Mouse (Mus musculus) intestine, embryonic 14.5 days (tissue): ENCODE data around the gene Jam2. TPM values are rescaled to one million over a fixed set of nuclear protein-coding genes. Genes with fewer than 3 reads are reported as not detected.

Source experiments
- ATAC-seq: fragments of 200-750 bp; cut with Nextera tagmentation; replicated peaks from 2 replicates; pipeline ENCODE4 v1.8.0; 2017; ENCODE audit warnings: low read depth, moderate number of reproducible peaks, moderate TSS enrichment, moderate library complexity; ENCODE audit not compliant: low FRiP score, low TSS enrichment
- DNase-seq: peaks from one replicate; pipeline ENCODE4 v3.0.0-alpha.2; 2018; ENCODE audit warnings: low spot score
- H3K27ac ChIP-seq: fragments of 300-500 bp; sonication (generic); 2 replicates; pipeline ENCODE4 v1.5.1; 2014; ENCODE audit warnings: low read depth, mild to moderate bottlenecking, control low read depth
- H3K27me3 ChIP-seq: fragments of 300-500 bp; sonication (generic); replicated peaks from 2 replicates; pipeline ENCODE4 v1.6.1; 2014; ENCODE audit warnings: low read length, control low read depth; ENCODE audit not compliant: control insufficient read depth, insufficient read depth
- H3K36me3 ChIP-seq: fragments of 300-500 bp; sonication (generic); 2 replicates; pipeline ENCODE4 v1.6.1; 2014; ENCODE audit warnings: low read length, control low read depth; ENCODE audit not compliant: control insufficient read depth, insufficient read depth
- H3K4me1 ChIP-seq: fragments of 300-500 bp; sonication (generic); replicated peaks from 2 replicates; pipeline ENCODE4 v1.6.1; 2014; ENCODE audit warnings: low read length, control low read depth, mixed read lengths; ENCODE audit not compliant: control insufficient read depth, insufficient read depth
- H3K4me2 ChIP-seq: fragments of 300-500 bp; sonication (generic); 2 replicates; pipeline ENCODE4 v1.6.1; 2014; ENCODE audit warnings: low read length
- H3K4me3 ChIP-seq: fragments of 300-500 bp; sonication (generic); 2 replicates; pipeline ENCODE4 v1.5.1; 2014; ENCODE audit warnings: low read depth, low read length, control low read depth, mixed read lengths
- H3K9ac ChIP-seq: fragments of 300-500 bp; sonication (generic); 2 replicates; pipeline ENCODE4 v1.6.1; 2014; ENCODE audit warnings: mild to moderate bottlenecking, low read length
- H3K9me3 ChIP-seq: fragments of 300-500 bp; sonication (generic); 2 replicates; pipeline ENCODE4 v1.6.1; 2016; ENCODE audit warnings: low read length, control low read depth; ENCODE audit not compliant: control insufficient read depth
- whole genome bisulfite sequencing: fragments of 180-500 bp; shearing (Covaris S2); extraction: QIAGEN DNeasy Blood & Tissue Kit; methylation state at CpG from one replicate; pipeline ENCODE4 v1.1.7; 2014; 5-methylcytosine and 5-hydroxymethylcytosine counted together
- polyA plus RNA-seq: library from polyadenylated mRNA; unstranded; fragments of >200 nt; fragmentation: Nextera tagmentation; extraction: Ambion mirVana; gene quantifications from 2 replicates; pipeline ENCODE4 v1.2.1, GENCODE M21; 2014

The Jam2 gene
- polyA plus RNA-seq, 1 experiment from 2014 or later: 5.5 TPM

GRCm38 (mm10) chr16:84814511-84814910 is 40.6 kb downstream of the Jam2 start:
- ATAC-seq: no peak
- H3K4me3 ChIP-seq: no peak overlapping the region
- no peak overlapping the region for H3K27ac ChIP-seq
- WGBS: 81% methylated on average over 8 of the region's 8 CpGs
- no peak overlapping the region for H3K4me2 ChIP-seq
- no peaks in the 10 kb centered on the region for H3K36me3 ChIP-seq
- no peaks in the 10 kb centered on the region for H3K9me3 ChIP-seq
- no peak for DNase-seq
- H3K9ac ChIP-seq: no peak overlapping the region
- no peaks in the 10 kb centered on the region for H3K27me3 ChIP-seq
- no peaks in the 10 kb centered on the region for H3K4me1 ChIP-seq

GRCm38 (mm10) chr16:84817423-84817822 is 43.5 kb downstream of the Jam2 start:
- Histone ChIP-seq H3K27me3 (no peaks in the 10 kb centered on the region), H3K36me3 (no peaks in the 10 kb centered on the region; the same call in 1 of the 2 replicates), H3K4me1 (no peaks in the 10 kb centered on the region), H3K4me3 (no peak overlapping the region), H3K9me3 (no peaks in the 10 kb centered on the region), H3K9ac (no peak overlapping the region), H3K27ac (no peak overlapping the region), H3K4me2 (no peak overlapping the region)
- ATAC-seq: no peak
- WGBS: 42% methylated on average over 7 of the region's 7 CpGs
- no peak for DNase-seq

GRCm38 (mm10) chr16:84825009-84825408 is 51.1 kb downstream of the Jam2 start:
- H3K4me1 ChIP-seq: no peaks in the 10 kb centered on the region
- no peak overlapping the region for H3K9ac ChIP-seq
- no peak overlapping the region for H3K4me2 ChIP-seq
- ATAC-seq: no peak
- DNase-seq: no peak
- no peaks in the 10 kb centered on the region for H3K9me3 ChIP-seq
- H3K4me3 ChIP-seq: no peak overlapping the region
- H3K27ac ChIP-seq: no peak overlapping the region
- 77% methylated on average over 6 of the region's 6 CpGs for WGBS
- H3K27me3 ChIP-seq: no peaks in the 10 kb centered on the region
- peaks cover 69% of the 10 kb centered on the region for H3K36me3 ChIP-seq

GRCm38 (mm10) chr16:84831696-84832095 is 57.8 kb downstream of the Jam2 start:
- WGBS: 76% methylated on average over 5 of the region's 5 CpGs
- Histone ChIP-seq H3K9ac (no peak overlapping the region), H3K27me3 (no peaks in the 10 kb centered on the region), H3K4me2 (no peak overlapping the region), H3K4me1 (peaks cover 4% of the 10 kb centered on the region; the same call in 1 of the 2 replicates), H3K36me3 (peaks cover 60% of the 10 kb centered on the region), H3K4me3 (no peak overlapping the region), H3K9me3 (no peaks in the 10 kb centered on the region), H3K27ac (no peak overlapping the region)
- ATAC-seq (no peak), DNase-seq (no peak)

- no peak overlapping the region for H3K9ac ChIP-seq
- peaks cover 4% of the 10 kb centered on the region; the same call in 1 of the 2 replicates for H3K4me1 ChIP-seq
- 96% methylated on average over 5 of the region's 5 CpGs for WGBS
- H3K9me3 ChIP-seq: no peaks in the 10 kb centered on the region
- ATAC-seq: no peak
- H3K4me3 ChIP-seq: no peak overlapping the region
- H3K27me3 ChIP-seq: no peaks in the 10 kb centered on the region
- H3K27ac ChIP-seq: no peak overlapping the region
- H3K36me3 ChIP-seq: peaks cover 49% of the 10 kb centered on the region
- H3K4me2 ChIP-seq: no peak overlapping the region
- DNase-seq: no peak
Measured at GRCm38 (mm10) chr16:84832736-84833135, 58.8 kb downstream of the Jam2 start.

GRCm38 (mm10) chr16:84834344-84834743 is 60.4 kb downstream of the Jam2 start:
- H3K27ac ChIP-seq: peak overlapping the region; percentile 98
- H3K36me3 ChIP-seq: peaks cover 38% of the 10 kb centered on the region
- no peaks in the 10 kb centered on the region for H3K27me3 ChIP-seq
- H3K4me1 ChIP-seq: peaks cover 4% of the 10 kb centered on the region; the same call in 1 of the 2 replicates
- WGBS: 1% methylated on average over 22 of the region's 22 CpGs
- H3K9me3 ChIP-seq: no peaks in the 10 kb centered on the region
- H3K4me3 ChIP-seq: peak overlapping the region; percentile 67
- peak overlapping the region; percentile 96 for H3K9ac ChIP-seq
- peak overlapping the region; percentile 73 for H3K4me2 ChIP-seq
- no peak for ATAC-seq
- DNase-seq: no peak

- peak within 1 kb of the TSS; percentile 96 for H3K9ac ChIP-seq
- no peaks in the 10 kb centered on the region for H3K27me3 ChIP-seq
- peak within 1 kb of the TSS; percentile 67 for H3K4me3 ChIP-seq
- H3K4me2 ChIP-seq: peak within 1 kb of the TSS; percentile 73
- ATAC-seq (peak; percentile 95), DNase-seq (peak; percentile 96)
- peaks cover 4% of the 10 kb centered on the region; the same call in 1 of the 2 replicates for H3K4me1 ChIP-seq
- no peaks in the 10 kb centered on the region for H3K9me3 ChIP-seq
- peaks cover 37% of the 10 kb centered on the region for H3K36me3 ChIP-seq
- 0% methylated on average over 52 of the region's 52 CpGs for WGBS
- peak within 1 kb of the TSS; percentile 98 for H3K27ac ChIP-seq
Measured at GRCm38 (mm10) chr16:84834745-84835440, 61.0 kb downstream of the Jam2 start, which contains the start of gene Gabpa. Gene Gabpa (plus strand): TSS chr16:84834925.

GRCm38 (mm10) chr16:84835441-84835822 is 61.5 kb downstream of the Jam2 start, which contains the start of gene Atp5j:
Gene Atp5j (minus strand): TSS chr16:84835625.
- Histone ChIP-seq H3K4me1 (peaks cover 4% of the 10 kb centered on the region; the same call in 1 of the 2 replicates), H3K9me3 (no peaks in the 10 kb centered on the region), H3K27me3 (no peaks in the 10 kb centered on the region), H3K4me2 (peak within 1 kb of the TSS; percentile 73), H3K36me3 (peaks cover 36% of the 10 kb centered on the region), H3K4me3 (peak within 1 kb of the TSS; percentile 67), H3K27ac (peak within 1 kb of the TSS; percentile 98), H3K9ac (peak within 1 kb of the TSS; percentile 96)
- under 1% methylated on average over 55 of the region's 57 CpGs for WGBS
- ATAC-seq: peak; percentile 65
- DNase-seq: peak; percentile 87
